Mouse (Mus musculus) spleen, adult 2 months (tissue): ENCODE measurements around the gene Rap1b. TPM values are rescaled to one million over a fixed set of nuclear protein-coding genes. Genes with fewer than 3 reads are reported as not detected.

Source experiments
- DNase-seq, 2 experiments: peaks; one replicate each; pipeline versions ENCODE4 v3.0.0 to v3.0.0-alpha.2; 2012 to 2021; ENCODE audit warnings: low spot score in 2 of 2, low read depth in 1 of 2
- H3K27ac ChIP-seq: fragments of 200-500 bp; 2 replicates; pipeline ENCODE4 v1.5.1; 2012; ENCODE audit warnings: low read length, inconsistent platforms; ENCODE audit not compliant: insufficient read depth
- H3K27me3 ChIP-seq: fragments of 200-500 bp; 2 replicates; pipeline ENCODE4 v1.6.1; 2012; ENCODE audit warnings: mild to moderate bottlenecking, moderate library complexity, low read length, inconsistent platforms; ENCODE audit not compliant: control insufficient read depth, insufficient read depth
- H3K36me3 ChIP-seq: fragments of 200-500 bp; 2 replicates; pipeline ENCODE4 v1.6.1; 2012; ENCODE audit warnings: mild to moderate bottlenecking, low read length, inconsistent platforms; ENCODE audit not compliant: control insufficient read depth, insufficient read depth
- H3K4me1 ChIP-seq: fragments of 200-500 bp; 2 replicates; pipeline ENCODE4 v1.6.1; 2011; ENCODE audit warnings: inconsistent platforms; ENCODE audit not compliant: control insufficient read depth, insufficient read depth, insufficient read length
- H3K4me3 ChIP-seq: fragments of 200-500 bp; 2 replicates; pipeline ENCODE4 v1.5.1; 2011; ENCODE audit warnings: mild to moderate bottlenecking, inconsistent platforms; ENCODE audit not compliant: insufficient read depth, insufficient read length; ENCODE audit errors: extremely low read depth
- CTCF ChIP-seq: fragments of 200-500 bp; IDR thresholded peaks from 2 replicates; pipeline ENCODE4 v1.5.1; 2011; ENCODE audit warnings: mild to moderate bottlenecking, inconsistent platforms; ENCODE audit not compliant: insufficient read depth, insufficient read length, insufficient replicate concordance; ENCODE audit errors: extremely low read depth
- POLR2A ChIP-seq: fragments of 200-500 bp; IDR thresholded peaks from 2 replicates; pipeline ENCODE4 v1.6.1; 2011; ENCODE audit warnings: low read depth, low read length, inconsistent platforms
- WGBS: fragments of 180-500 bp; shearing (Covaris S2); methylation state at CpG from one replicate; pipeline ENCODE4 v1.1.7; 2018; 5-methylcytosine and 5-hydroxymethylcytosine counted together
- polyA plus RNA-seq: library from polyadenylated mRNA; depleted of rRNA; stranded (reverse); fragments of >200 nt; gene quantifications from 2 replicates; pipeline ENCODE4 v1.2.3, GENCODE M21; 2012

Gene Rap1b
- polyA plus RNA-seq, 1 experiment: 50.1 TPM

DNA sequence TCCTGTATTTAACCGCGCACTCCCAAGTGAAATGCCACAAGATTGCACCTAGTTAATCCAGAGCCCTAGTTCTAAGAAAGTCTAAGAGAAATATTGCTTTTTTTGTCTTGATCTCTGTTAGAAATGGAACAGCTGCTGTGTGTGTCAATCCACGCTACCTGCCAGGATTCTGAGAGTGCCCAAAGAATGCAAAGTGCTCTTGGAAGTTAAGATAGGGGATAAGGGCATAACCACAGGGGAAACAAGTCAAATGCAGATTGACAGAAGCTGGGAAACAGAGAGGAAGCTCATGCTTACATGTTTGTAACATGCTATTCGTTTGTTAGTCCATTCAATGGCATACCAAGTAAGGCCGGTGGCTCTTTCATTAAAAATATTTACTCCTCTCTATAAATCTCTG, 38.9 kb upstream of the Rap1b start:
- 87% methylated on average over 5 of the region's 5 CpGs for WGBS
- no peaks in the 10 kb centered on the region for H3K36me3 ChIP-seq
- no peak for TF ChIP-seq POLR2A
- no peak for TF ChIP-seq CTCF

DNA sequence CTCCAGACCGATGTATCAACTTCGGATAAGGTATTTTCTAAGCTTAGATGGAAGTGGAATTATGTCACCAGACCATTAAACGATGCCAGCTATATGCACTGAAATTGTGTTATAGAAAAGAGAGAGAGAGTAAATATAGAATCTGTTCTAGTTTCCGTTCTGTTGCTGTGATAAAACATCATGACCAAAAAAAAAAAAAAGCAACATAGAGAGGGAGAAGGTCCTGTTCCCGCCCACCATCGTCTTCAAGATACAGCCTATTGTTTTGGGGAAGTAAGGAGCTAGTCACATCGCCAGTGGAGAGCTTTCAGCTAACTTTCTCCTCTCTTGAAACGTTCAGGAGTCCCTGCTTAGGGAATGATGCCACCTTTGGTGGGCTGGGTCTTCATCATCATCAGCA, 37.6 kb upstream of the Rap1b start:
- Histone ChIP-seq H3K27ac (no peak overlapping the region), H3K27me3 (no peaks in the 10 kb centered on the region), H3K4me3 (no peak overlapping the region), H3K36me3 (no peaks in the 10 kb centered on the region), H3K4me1 (no peaks in the 10 kb centered on the region)
- no peak for DNase-seq
- no peak for TF ChIP-seq CTCF
- TF ChIP-seq POLR2A: no peak
- 75% methylated on average over 8 of the region's 8 CpGs for WGBS

More for the DNA sequence above, 38.9 kb upstream of the Rap1b start:
- no peak for DNase-seq
- Histone ChIP-seq H3K27me3 (no peaks in the 10 kb centered on the region), H3K27ac (no peak overlapping the region), H3K4me3 (no peak overlapping the region), H3K4me1 (no peaks in the 10 kb centered on the region)

- H3K27me3 ChIP-seq: no peaks in the 10 kb centered on the region
- no peaks in the 10 kb centered on the region for H3K36me3 ChIP-seq
- H3K4me3 ChIP-seq: no peak overlapping the region
- WGBS: 86% methylated on average over 9 of the region's 9 CpGs
- no peak overlapping the region; the same call in 1 of the 2 replicates for H3K27ac ChIP-seq
- H3K4me1 ChIP-seq: no peaks in the 10 kb centered on the region
- TF ChIP-seq CTCF (no peak), POLR2A (no peak)
- DNase-seq: no peak
These were observed 32.8 kb upstream of the Rap1b start for GRCm38 (mm10) chr10:117878628-117879027.

DNA sequence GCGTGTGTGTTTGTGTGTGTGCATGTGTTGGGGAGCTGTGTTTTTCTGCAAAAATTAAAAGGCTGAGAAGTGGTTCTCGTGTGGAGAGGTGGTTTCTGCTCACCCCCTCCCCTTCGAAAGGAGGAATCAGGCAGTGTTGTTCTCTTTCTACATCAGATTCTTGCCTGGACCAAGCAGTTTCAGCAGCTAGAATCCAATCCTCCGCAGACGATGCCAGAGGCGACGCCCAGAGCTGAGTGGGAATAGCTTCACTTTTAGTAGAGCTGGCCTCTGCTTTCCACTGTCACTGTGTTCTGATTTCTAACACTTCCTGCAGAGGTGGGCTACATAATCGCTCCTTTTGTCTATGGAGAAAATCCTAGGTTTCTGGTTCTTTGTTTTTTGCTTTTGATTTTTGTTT, 31.0 kb upstream of the Rap1b start:
- H3K27ac ChIP-seq: no peak overlapping the region
- DNase-seq: no peak
- no peak overlapping the region for H3K4me3 ChIP-seq
- no peaks in the 10 kb centered on the region for H3K27me3 ChIP-seq
- TF ChIP-seq CTCF (no peak), POLR2A (no peak)
- 87% methylated on average over 8 of the region's 8 CpGs for WGBS
- H3K36me3 ChIP-seq: no peaks in the 10 kb centered on the region
- H3K4me1 ChIP-seq: no peaks in the 10 kb centered on the region

- 73% methylated on average over 18 of the region's 18 CpGs for WGBS
- no peak for DNase-seq
- no peak for TF ChIP-seq CTCF
- TF ChIP-seq POLR2A: no peak
- no peak overlapping the region for H3K4me3 ChIP-seq
- no peaks in the 10 kb centered on the region for H3K4me1 ChIP-seq
- H3K27me3 ChIP-seq: no peaks in the 10 kb centered on the region
- no peak overlapping the region for H3K27ac ChIP-seq
- no peaks in the 10 kb centered on the region for H3K36me3 ChIP-seq
These were observed 30.6 kb upstream of the Rap1b start for GRCm38 (mm10) chr10:117876400-117876799.

- Histone ChIP-seq H3K36me3 (no peaks in the 10 kb centered on the region), H3K27ac (no peak overlapping the region), H3K4me1 (no peaks in the 10 kb centered on the region), H3K4me3 (no peak overlapping the region), H3K27me3 (no peaks in the 10 kb centered on the region)
- TF ChIP-seq CTCF: no peak
- TF ChIP-seq POLR2A: no peak
- WGBS: 92% methylated on average over 10 of the region's 10 CpGs
- DNase-seq: no peak
These were observed 29.1 kb upstream of the Rap1b start for GRCm38 (mm10) chr10:117874936-117875335.

- H3K4me1 ChIP-seq: no peaks in the 10 kb centered on the region
- H3K4me3 ChIP-seq: no peak overlapping the region
- DNase-seq: no peak
- no peaks in the 10 kb centered on the region for H3K27me3 ChIP-seq
- WGBS: 30% methylated on average over 4 of the region's 4 CpGs
- H3K27ac ChIP-seq: no peak overlapping the region
- TF ChIP-seq POLR2A (no peak), CTCF (no peak)
- no peaks in the 10 kb centered on the region for H3K36me3 ChIP-seq
These were observed 28.1 kb upstream of the Rap1b start for GRCm38 (mm10) chr10:117873952-117874351.
